Comparison of ENCODE assay signal across 35 mouse cellular contexts in the genomic region with DNA sequence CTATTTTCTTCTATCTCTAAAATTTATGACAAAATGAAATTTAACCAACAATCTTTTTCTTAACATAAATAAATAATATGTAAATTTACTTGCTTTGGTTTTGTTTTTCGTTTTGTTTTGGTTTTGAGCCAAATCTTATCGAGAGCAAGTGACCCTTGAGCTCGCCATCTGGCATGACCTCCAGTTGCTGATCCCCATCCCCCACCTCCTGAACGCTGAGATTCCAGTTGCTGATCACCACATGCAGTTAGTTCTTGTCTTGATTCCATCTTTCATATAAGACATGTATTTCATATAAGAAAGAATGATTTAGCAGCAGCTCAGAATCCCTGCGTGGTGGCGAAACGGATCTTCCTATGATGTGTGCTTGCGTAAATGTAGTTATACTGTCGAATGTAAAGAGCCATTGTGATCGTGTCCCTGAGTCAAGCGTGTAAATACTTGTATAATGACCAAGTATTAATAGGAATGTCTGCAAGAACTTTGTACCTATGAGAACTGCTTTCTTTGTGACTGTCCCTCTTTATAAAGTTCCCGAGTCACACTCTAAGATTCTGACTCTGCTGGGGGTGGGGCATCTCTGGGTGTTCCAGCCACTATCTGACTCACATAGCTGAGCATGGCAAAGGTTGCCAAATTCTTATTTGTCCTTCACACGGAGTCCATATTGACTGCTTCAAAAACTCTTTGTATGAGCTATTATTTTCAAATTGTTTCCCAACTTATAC. TPM values are rescaled to one million over a fixed set of nuclear protein-coding genes. Genes with fewer than 3 reads are reported as not detected.
DNase-seq lines count a peak whose midpoint lies in the region; ATAC-seq and TF ChIP-seq lines count a peak whose summit lies in the region.
"Had no signal": no experiment of that assay in that cellular context is flagged by ENCODE, and none has a peak within 500 bp of the region (broad histone marks: within the 10 kb centered on the region; RNA-seq: fewer than 3 reads in every experiment).

No protein-coding gene starts in this region.

- ATAC-seq in midbrain, embryonic 11.5 days (ENCODE audit: low FRiP score), result no peak
- ATAC-seq in midbrain, embryonic 16.5 days, result no peak
- ATAC-seq: forebrain, embryonic 13.5 days; hindbrain, embryonic 16.5 days; intestine, embryonic 16.5 days had no signal

- no peak overlapping the region for H3K4me2 ChIP-seq in midbrain, embryonic 11.5 days
- H3K4me2 ChIP-seq in midbrain, embryonic 16.5 days (ENCODE audit: low read length), result no peak overlapping the region
- H3K4me2 ChIP-seq: embryonic facial prominence, embryonic 12.5 days; forebrain, embryonic 13.5 days; heart, embryonic 11.5 days; kidney, embryonic 15.5 days; limb, embryonic 15.5 days; neural tube, embryonic 13.5 days had no signal

- 87% methylated on average over 13 of the region's 13 CpGs for WGBS in midbrain, embryonic 11.5 days
- 80% methylated on average over 13 of the region's 13 CpGs for WGBS in midbrain, embryonic 16.5 days
- 79% methylated on average over 13 of the region's 13 CpGs for WGBS in kidney, adult 2 months

- H3K9ac ChIP-seq in midbrain, embryonic 11.5 days (ENCODE audit: low read length), result no peak overlapping the region
- H3K9ac ChIP-seq in midbrain, embryonic 16.5 days (ENCODE audit: low read depth, low read length), result no peak overlapping the region
- H3K9ac ChIP-seq: embryonic facial prominence, embryonic 12.5 days; forebrain, embryonic 13.5 days; kidney, embryonic 15.5 days; limb, embryonic 15.5 days; neural tube, embryonic 13.5 days had no signal

- H3K36me3 ChIP-seq in midbrain, embryonic 11.5 days (ENCODE audit: control insufficient read depth, insufficient read depth, low read length), result no peaks in the 10 kb centered on the region
- H3K36me3 ChIP-seq in midbrain, embryonic 16.5 days (ENCODE audit: control insufficient read depth, insufficient read depth, low read length), result no peaks in the 10 kb centered on the region
- H3K36me3 ChIP-seq in kidney, adult 2 months (ENCODE audit: control insufficient read depth, insufficient read depth, low read length), result no peaks in the 10 kb centered on the region
- H3K36me3 ChIP-seq: embryonic facial prominence, embryonic 12.5 days; G1E; kidney, embryonic 15.5 days; limb, embryonic 15.5 days; neural tube, embryonic 13.5 days had no signal

- no peak overlapping the region for H3K27ac ChIP-seq in midbrain, embryonic 11.5 days (ENCODE audit: low read depth, low read length)
- H3K27ac ChIP-seq in midbrain, embryonic 16.5 days (ENCODE audit: low read length), result no peak overlapping the region
- no peak overlapping the region for H3K27ac ChIP-seq in kidney, adult 2 months (ENCODE audit: insufficient read depth, low read depth, low read length)
- H3K27ac ChIP-seq: embryonic facial prominence, embryonic 12.5 days; forebrain, embryonic 13.5 days; gastrocnemius, adult 2 months; kidney, embryonic 15.5 days; limb, embryonic 15.5 days; neural tube, embryonic 13.5 days had no signal

- peaks cover 6% of the 10 kb centered on the region; the same call in 1 of the 2 replicates for H3K27me3 ChIP-seq in midbrain, embryonic 11.5 days (ENCODE audit: control insufficient read depth, insufficient read depth, low read length)
- peaks cover 3% of the 10 kb centered on the region for H3K27me3 ChIP-seq in midbrain, embryonic 16.5 days (ENCODE audit: control insufficient read depth, insufficient read depth, low read depth, low read length)
- no peaks in the 10 kb centered on the region; the same call in 1 of the 2 replicates for H3K27me3 ChIP-seq in kidney, adult 2 months (replicated peaks; ENCODE audit: control insufficient read depth, insufficient read depth, low read length)
- H3K27me3 ChIP-seq: CH12.LX; embryonic facial prominence, embryonic 12.5 days; forebrain, embryonic 13.5 days; limb, embryonic 15.5 days had no signal

- H3K9me3 ChIP-seq in midbrain, embryonic 11.5 days (ENCODE audit: control insufficient read depth, low read length), result no peaks in the 10 kb centered on the region
- no peaks in the 10 kb centered on the region for H3K9me3 ChIP-seq in midbrain, embryonic 16.5 days (replicated peaks; ENCODE audit: control insufficient read depth, low read length, poor library complexity, severe bottlenecking)
- H3K9me3 ChIP-seq: embryonic facial prominence, embryonic 12.5 days; kidney, embryonic 15.5 days; limb, embryonic 15.5 days; neural tube, embryonic 13.5 days had no signal

- TF ChIP-seq CTCF in kidney, adult 2 months (conservative IDR thresholded peaks at IDR 0.05; ENCODE audit: insufficient read depth, insufficient read length, low read depth, low read length), result no peak

- DNase-seq in embryo, embryonic 10 days (ENCODE audit: low spot score), result peak; percentile 15
- no peak for DNase-seq in embryo, embryonic 11 days
- DNase-seq in midbrain, embryonic 11.5 days (ENCODE audit: low spot score, missing footprints), result peak; percentile 71
- DNase-seq in adrenal gland, postnatal 10 days, result peak; percentile 40
- DNase-seq in frontal cortex, postnatal 10 days (ENCODE audit: low spot score in 2 of 2), result no peak
- no peak for DNase-seq in kidney, adult 2 months
- DNase-seq: B cell, adult 2 months; cerebellum, adult 2 months; gastrocnemius, adult 2 months; kidney, postnatal 36 days; layer of hippocampus, adult 9-11 months; lung, adult 18-20 months; lung, postnatal 14 days; midbrain, embryonic 14.5 days; retina, postnatal 1 day; right cerebral cortex, postnatal 25 days; thymus, postnatal 14 days had no signal

- H3K4me3 ChIP-seq in midbrain, embryonic 11.5 days (ENCODE audit: low read depth, low read length), result no peak overlapping the region
- no peak overlapping the region for H3K4me3 ChIP-seq in midbrain, embryonic 16.5 days (ENCODE audit: low read depth, low read length)
- H3K4me3 ChIP-seq in kidney, adult 2 months (ENCODE audit: insufficient read depth, low read depth, low read length), result no peak overlapping the region
- H3K4me3 ChIP-seq: embryonic facial prominence, embryonic 12.5 days; forebrain, embryonic 13.5 days; gastrocnemius, adult 2 months; kidney, embryonic 15.5 days; limb, embryonic 15.5 days; myocyte; neural tube, embryonic 13.5 days had no signal

- TF ChIP-seq POLR2A in kidney, adult 2 months (IDR thresholded peaks at IDR 0.05; ENCODE audit: low read depth, low read length), result no peak

- no peaks in the 10 kb centered on the region for H3K4me1 ChIP-seq in midbrain, embryonic 11.5 days (ENCODE audit: control insufficient read depth, insufficient read depth, low read length)
- peaks cover 4% of the 10 kb centered on the region; the same call in 1 of the 2 replicates for H3K4me1 ChIP-seq in midbrain, embryonic 16.5 days (ENCODE audit: control insufficient read depth, insufficient read depth, low read length)
- H3K4me1 ChIP-seq in kidney, adult 2 months (ENCODE audit: control insufficient read depth, insufficient read depth, low read length), result no peaks in the 10 kb centered on the region

RNA-seq across cellular contexts. Expression of a gene that starts 36.9 kb away (rescaled TPM):
- polyA plus RNA-seq in midbrain, embryonic 11.5 days (2014; fragmentation: Nextera tagmentation; extraction: Ambion mirVana), result 0.10 and 0.15 TPM in 2 replicates
- 0.10 and 0.13 TPM in 2 replicates for polyA plus RNA-seq in midbrain, embryonic 16.5 days (2015; fragmentation: Nextera tagmentation; extraction: Ambion mirVana)
- not detected for total RNA-seq in adrenal gland, postnatal 10 days (2021)
- polyA plus RNA-seq in kidney, adult 2 months (2012; rRNA removed), result 0.05 TPM in 1 of 2 replicates, not detected in the other
- total RNA-seq: CH12.LX; gastrocnemius, adult 2 months; hematopoietic stem cell, adult 5-6 weeks; left cerebral cortex, adult 18-20 months; left cerebral cortex, postnatal 36 days; megakaryocyte, adult 5-6 weeks had no signal
- polyA plus RNA-seq: cortical plate, adult 2 months; embryonic facial prominence, embryonic 12.5 days; forebrain, embryonic 13.5 days; G1E; myocyte; spleen, adult 2 months had no signal

Comparison
In these comparisons a context has a peak if more than half of its experiments do, and no peak if none do; other contexts are left out.
1. DNase-seq: peak in embryo, embryonic 10 days (single experiment), midbrain, embryonic 11.5 days (single experiment) and adrenal gland, postnatal 10 days (single experiment); none in embryo, embryonic 11 days (single experiment), frontal cortex, postnatal 10 days (0 of 2) and kidney, adult 2 months (single experiment).